Mouse (Mus musculus): Measurements from ENCODE around the gene Gnb2. TPM values are rescaled to one million over a fixed set of nuclear protein-coding genes. Genes with fewer than 3 reads are reported as not detected.

The Gnb2 gene
- polyA plus RNA-seq, 1 experiment from 2014 or later, result 427 TPM

- Histone ChIP-seq H3K4me3 (ENCODE audit: low read length) (no peak overlapping the region), H3K27me3 (ENCODE audit: control insufficient read depth, insufficient read depth, low read length) (no peaks in the 10 kb centered on the region), H3K36me3 (ENCODE audit: control insufficient read depth, insufficient read depth, low read length) (peaks cover 87% of the 10 kb centered on the region), H3K27ac (ENCODE audit: low read depth, low read length) (no peak overlapping the region), H3K9ac (ENCODE audit: low read depth, low read length) (no peak overlapping the region), H3K9me3 (ENCODE audit: control insufficient read depth, low read length) (no peaks in the 10 kb centered on the region), H3K4me2 (replicated peaks; ENCODE audit: low read depth, low read length) (no peak overlapping the region), H3K4me1 (ENCODE audit: control insufficient read depth, insufficient read depth, low read length) (peaks cover 13% of the 10 kb centered on the region)
- ATAC-seq (ENCODE audit: low FRiP score, low TSS enrichment), result no peak
- 42% methylated on average over 16 of the region's 16 CpGs for WGBS
Observed at GRCm38 (mm10) chr5:137526192-137526936, 6.9 kb downstream of the Gnb2 start.

- ATAC-seq (ENCODE audit: low FRiP score, low TSS enrichment), result no peak
- Histone ChIP-seq H3K27ac (ENCODE audit: low read depth, low read length) (no peak overlapping the region), H3K9me3 (ENCODE audit: control insufficient read depth, low read length) (no peaks in the 10 kb centered on the region), H3K27me3 (ENCODE audit: control insufficient read depth, insufficient read depth, low read length) (no peaks in the 10 kb centered on the region), H3K36me3 (ENCODE audit: control insufficient read depth, insufficient read depth, low read length) (peaks cover 95% of the 10 kb centered on the region), H3K4me2 (replicated peaks; ENCODE audit: low read depth, low read length) (no peak overlapping the region), H3K4me3 (ENCODE audit: low read length) (no peak overlapping the region), H3K4me1 (ENCODE audit: control insufficient read depth, insufficient read depth, low read length) (peaks cover 12% of the 10 kb centered on the region), H3K9ac (ENCODE audit: low read depth, low read length) (no peak overlapping the region)
- WGBS, result 78% methylated on average over 16 of the region's 16 CpGs
Observed at GRCm38 (mm10) chr5:137525511-137525910, 7.8 kb downstream of the Gnb2 start.

GRCm38 (mm10) chr5:137524671-137525070 is 8.6 kb downstream of the Gnb2 start:
- Histone ChIP-seq H3K4me2 (replicated peaks; ENCODE audit: low read depth, low read length) (no peak overlapping the region), H3K4me3 (ENCODE audit: low read length) (no peak overlapping the region), H3K9ac (ENCODE audit: low read depth, low read length) (no peak overlapping the region), H3K36me3 (ENCODE audit: control insufficient read depth, insufficient read depth, low read length) (peaks cover 98% of the 10 kb centered on the region), H3K27ac (ENCODE audit: low read depth, low read length) (no peak overlapping the region), H3K27me3 (ENCODE audit: control insufficient read depth, insufficient read depth, low read length) (no peaks in the 10 kb centered on the region), H3K9me3 (ENCODE audit: control insufficient read depth, low read length) (no peaks in the 10 kb centered on the region), H3K4me1 (ENCODE audit: control insufficient read depth, insufficient read depth, low read length) (peaks cover 4% of the 10 kb centered on the region; the same call in 1 of the 2 replicates)
- no peak for ATAC-seq (ENCODE audit: low FRiP score, low TSS enrichment)
- WGBS, result 77% methylated on average over 13 of the region's 13 CpGs

GRCm38 (mm10) chr5:137524251-137524515 is 9.1 kb downstream of the Gnb2 start:
- Histone ChIP-seq H3K9me3 (ENCODE audit: control insufficient read depth, low read length) (no peaks in the 10 kb centered on the region), H3K4me1 (ENCODE audit: control insufficient read depth, insufficient read depth, low read length) (no peaks in the 10 kb centered on the region), H3K9ac (ENCODE audit: low read depth, low read length) (no peak overlapping the region), H3K4me2 (replicated peaks; ENCODE audit: low read depth, low read length) (no peak overlapping the region), H3K27ac (ENCODE audit: low read depth, low read length) (no peak overlapping the region), H3K27me3 (ENCODE audit: control insufficient read depth, insufficient read depth, low read length) (no peaks in the 10 kb centered on the region), H3K4me3 (ENCODE audit: low read length) (no peak overlapping the region), H3K36me3 (ENCODE audit: control insufficient read depth, insufficient read depth, low read length) (peaks cover 98% of the 10 kb centered on the region)
- no peak for ATAC-seq (ENCODE audit: low FRiP score, low TSS enrichment)
- 93% methylated on average over 8 of the region's 8 CpGs for WGBS

GRCm38 (mm10) chr5:137523396-137524250 is 9.7 kb downstream of the Gnb2 start:
- Histone ChIP-seq H3K27ac (ENCODE audit: low read depth, low read length) (no peak overlapping the region), H3K4me2 (replicated peaks; ENCODE audit: low read depth, low read length) (no peak overlapping the region), H3K9ac (ENCODE audit: low read depth, low read length) (no peak overlapping the region), H3K4me3 (ENCODE audit: low read length) (no peak overlapping the region), H3K9me3 (ENCODE audit: control insufficient read depth, low read length) (no peaks in the 10 kb centered on the region), H3K36me3 (ENCODE audit: control insufficient read depth, insufficient read depth, low read length) (peaks cover 98% of the 10 kb centered on the region), H3K27me3 (ENCODE audit: control insufficient read depth, insufficient read depth, low read length) (no peaks in the 10 kb centered on the region), H3K4me1 (ENCODE audit: control insufficient read depth, insufficient read depth, low read length) (no peaks in the 10 kb centered on the region)
- ATAC-seq (ENCODE audit: low FRiP score, low TSS enrichment), result no peak
- 85% methylated on average over 25 of the region's 25 CpGs for WGBS

GRCm38 (mm10) chr5:137522711-137523110 is 10.6 kb downstream of the Gnb2 start:
- Histone ChIP-seq H3K4me1 (ENCODE audit: control insufficient read depth, insufficient read depth, low read length) (no peaks in the 10 kb centered on the region), H3K27me3 (ENCODE audit: control insufficient read depth, insufficient read depth, low read length) (no peaks in the 10 kb centered on the region), H3K9ac (ENCODE audit: low read depth, low read length) (no peak overlapping the region), H3K27ac (ENCODE audit: low read depth, low read length) (no peak overlapping the region), H3K4me3 (ENCODE audit: low read length) (no peak overlapping the region), H3K9me3 (ENCODE audit: control insufficient read depth, low read length) (no peaks in the 10 kb centered on the region), H3K4me2 (replicated peaks; ENCODE audit: low read depth, low read length) (no peak overlapping the region), H3K36me3 (ENCODE audit: control insufficient read depth, insufficient read depth, low read length) (peaks cover 96% of the 10 kb centered on the region)
- ATAC-seq (ENCODE audit: low FRiP score, low TSS enrichment), result no peak
- 75% methylated on average over 11 of the region's 11 CpGs for WGBS

GRCm38 (mm10) chr5:137521861-137522260 is 11.4 kb downstream of the Gnb2 start:
- no peak overlapping the region for H3K27ac ChIP-seq (ENCODE audit: low read depth, low read length)
- 84% methylated on average over 9 of the region's 9 CpGs for WGBS
- H3K9me3 ChIP-seq (ENCODE audit: control insufficient read depth, low read length), result no peaks in the 10 kb centered on the region
- no peaks in the 10 kb centered on the region for H3K27me3 ChIP-seq (ENCODE audit: control insufficient read depth, insufficient read depth, low read length)
- no peak for ATAC-seq (ENCODE audit: low FRiP score, low TSS enrichment)
- peaks cover 88% of the 10 kb centered on the region for H3K36me3 ChIP-seq (ENCODE audit: control insufficient read depth, insufficient read depth, low read length)
- no peak overlapping the region for H3K9ac ChIP-seq (ENCODE audit: low read depth, low read length)
- no peaks in the 10 kb centered on the region for H3K4me1 ChIP-seq (ENCODE audit: control insufficient read depth, insufficient read depth, low read length)
- H3K4me2 ChIP-seq (replicated peaks; ENCODE audit: low read depth, low read length), result no peak overlapping the region
- no peak overlapping the region for H3K4me3 ChIP-seq (ENCODE audit: low read length)

- no peaks in the 10 kb centered on the region for H3K4me1 ChIP-seq (ENCODE audit: control insufficient read depth, insufficient read depth, low read length)
- no peak overlapping the region for H3K9ac ChIP-seq (ENCODE audit: low read depth, low read length)
- H3K36me3 ChIP-seq (ENCODE audit: control insufficient read depth, insufficient read depth, low read length), result peaks cover 69% of the 10 kb centered on the region
- H3K4me3 ChIP-seq (ENCODE audit: low read length), result no peak overlapping the region
- no peak overlapping the region for H3K27ac ChIP-seq (ENCODE audit: low read depth, low read length)
- H3K4me2 ChIP-seq (replicated peaks; ENCODE audit: low read depth, low read length), result no peak overlapping the region
- 92% methylated on average over 27 of the region's 27 CpGs for WGBS
- no peak for ATAC-seq (ENCODE audit: low FRiP score, low TSS enrichment)
- no peaks in the 10 kb centered on the region for H3K9me3 ChIP-seq (ENCODE audit: control insufficient read depth, low read length)
- H3K27me3 ChIP-seq (ENCODE audit: control insufficient read depth, insufficient read depth, low read length), result no peaks in the 10 kb centered on the region
Observed at GRCm38 (mm10) chr5:137519691-137520550, 13.4 kb downstream of the Gnb2 start.
